Mouse (Mus musculus) liver, embryonic 14.5 days (tissue): ENCODE measurements at regions not wholly inside any gene's neighbourhood (a gene's known extent, or its start where the extent isn't known, plus 50 kb on each side); places are given as distances from the start of the nearest gene placed in this dataset.

ENCODE experiments used
- ATAC-seq: fragments of 200-750 bp; cut with Nextera tagmentation; 2 replicates; pipeline ENCODE4 v1.8.0; 2017; ENCODE audit warnings: moderate number of reproducible peaks, mild to moderate bottlenecking, moderate library complexity; ENCODE audit not compliant: insufficient read depth
- DNase-seq, 3 experiments: peaks; one replicate each; pipeline ENCODE4 v3.0.0-alpha.2; 2012 to 2013; ENCODE audit warnings: low read depth in 3 of 3, low spot score in 3 of 3
- H3K27ac ChIP-seq: fragments of 300-500 bp; sonication (generic); 2 replicates; pipeline ENCODE4 v1.5.1; 2014; ENCODE audit warnings: moderate library complexity, mild to moderate bottlenecking, control low read depth, inconsistent platforms
- H3K27me3 ChIP-seq: fragments of 300-500 bp; sonication (generic); 2 replicates; pipeline ENCODE4 v1.6.1; 2014; ENCODE audit warnings: mild to moderate bottlenecking, low read length, moderate library complexity; ENCODE audit not compliant: control insufficient read depth, insufficient read depth
- H3K36me3 ChIP-seq: fragments of 300-500 bp; sonication (generic); replicated peaks from 2 replicates; pipeline ENCODE4 v1.6.1; 2014; ENCODE audit warnings: low read depth; ENCODE audit not compliant: control insufficient read depth, insufficient read depth
- H3K4me1 ChIP-seq, 2 experiments: fragments of 200-500 bp in 1 of 2; fragments of 300-500 bp in 1 of 2; sonication (generic) in 1 of 2; replicated peaks; 2 replicates each; pipeline ENCODE4 v1.6.1; 2012 to 2014; ENCODE audit warnings: antibody characterized with exemption in 1 of 2, inconsistent platforms in 1 of 2, low read length in 1 of 2; ENCODE audit not compliant: control insufficient read depth in 2 of 2, insufficient read depth in 2 of 2
- H3K4me2 ChIP-seq: fragments of 300-500 bp; sonication (generic); 2 replicates; pipeline ENCODE4 v1.6.1; 2014; ENCODE audit warnings: low read depth, mild to moderate bottlenecking, control low read depth, moderate library complexity
- H3K4me3 ChIP-seq, 2 experiments: fragments of 200-500 bp in 1 of 2; fragments of 300-500 bp in 1 of 2; sonication (generic) in 1 of 2; 2 replicates each; pipeline ENCODE4 v1.5.1; 2012 to 2014; ENCODE audit warnings: low read depth in 2 of 2, low read length in 2 of 2, mild to moderate bottlenecking in 2 of 2, control low read depth in 1 of 2, inconsistent platforms in 1 of 2, moderate library complexity in 1 of 2; ENCODE audit not compliant: insufficient read depth in 1 of 2
- H3K9ac ChIP-seq: fragments of 300-500 bp; sonication (generic); replicated peaks from 2 replicates; pipeline ENCODE4 v1.6.1; 2014; ENCODE audit warnings: mild to moderate bottlenecking, control low read depth, moderate library complexity
- H3K9me3 ChIP-seq: fragments of 300-500 bp; sonication (generic); 2 replicates; pipeline ENCODE4 v1.6.1; 2016; ENCODE audit warnings: low read length, mixed read lengths; ENCODE audit not compliant: control insufficient read depth
- CTCF ChIP-seq: IDR thresholded peaks from 2 replicates; pipeline ENCODE4 v1.5.1; 2016; ENCODE audit warnings: antibody characterized with exemption, low read depth, control low read depth
- EP300 ChIP-seq: IDR thresholded peaks from 2 replicates; pipeline ENCODE4 v1.6.1; 2016; ENCODE audit warnings: antibody characterized with exemption, low read depth
- WGBS: fragments of 180-500 bp; shearing (Covaris S2); extraction: QIAGEN DNeasy Blood & Tissue Kit; methylation state at CpG from one replicate; pipeline ENCODE4 v1.1.7; 2014; ENCODE audit not compliant: insufficient replicate concordance; 5-methylcytosine and 5-hydroxymethylcytosine counted together

GRCm38 (mm10) chr1:137213717-137214116 is 253.5 kb upstream of the Nr5a2 start:
- Histone ChIP-seq H3K4me3 (no peak overlapping the region), H3K4me1 (peaks cover 0 to 4% of the 10 kb centered on the region in 2 experiments; a peak in 2 of 4 replicates), H3K9me3 (no peaks in the 10 kb centered on the region), H3K9ac (no peak overlapping the region), H3K27me3 (no peaks in the 10 kb centered on the region), H3K4me2 (no peak overlapping the region), H3K27ac (no peak overlapping the region), H3K36me3 (no peaks in the 10 kb centered on the region)
- DNase-seq, result no peak
- 71% methylated on average over 5 of the region's 5 CpGs for WGBS
- no peak for TF ChIP-seq EP300
- no peak for ATAC-seq

GRCm38 (mm10) chr1:137212856-137213255 is 252.6 kb upstream of the Nr5a2 start:
- no peak for TF ChIP-seq CTCF
- TF ChIP-seq EP300, result peak; percentile 77
- Histone ChIP-seq H3K9me3 (no peaks in the 10 kb centered on the region), H3K4me2 (no peak overlapping the region), H3K27ac (no peak overlapping the region), H3K4me3 (no peak overlapping the region), H3K27me3 (no peaks in the 10 kb centered on the region), H3K9ac (no peak overlapping the region), H3K4me1 (peaks cover 0 to 4% of the 10 kb centered on the region in 2 experiments; a peak in 2 of 4 replicates), H3K36me3 (no peaks in the 10 kb centered on the region)
- DNase-seq, result peak in 1 of 3 experiments; percentile 37
- 13% methylated on average over 3 of the region's 3 CpGs for WGBS
- ATAC-seq, result peak; percentile 81

GRCm38 (mm10) chr1:137204371-137204770 is 244.1 kb upstream of the Nr5a2 start:
- H3K4me2 ChIP-seq, result no peak overlapping the region
- ATAC-seq, result no peak
- no peak overlapping the region for H3K4me3 ChIP-seq
- no peak for DNase-seq
- TF ChIP-seq EP300, result no peak
- TF ChIP-seq CTCF, result no peak
- H3K27ac ChIP-seq, result no peak overlapping the region
- H3K9ac ChIP-seq, result no peak overlapping the region
- no peaks in the 10 kb centered on the region for H3K9me3 ChIP-seq
- no peaks in the 10 kb centered on the region for H3K27me3 ChIP-seq
- H3K36me3 ChIP-seq, result no peaks in the 10 kb centered on the region
- WGBS, result 41% methylated on average over 7 of the region's 7 CpGs
- H3K4me1 ChIP-seq, result peaks cover 0 to 5% of the 10 kb centered on the region in 2 experiments; a peak in 1 of 4 replicates

DNA sequence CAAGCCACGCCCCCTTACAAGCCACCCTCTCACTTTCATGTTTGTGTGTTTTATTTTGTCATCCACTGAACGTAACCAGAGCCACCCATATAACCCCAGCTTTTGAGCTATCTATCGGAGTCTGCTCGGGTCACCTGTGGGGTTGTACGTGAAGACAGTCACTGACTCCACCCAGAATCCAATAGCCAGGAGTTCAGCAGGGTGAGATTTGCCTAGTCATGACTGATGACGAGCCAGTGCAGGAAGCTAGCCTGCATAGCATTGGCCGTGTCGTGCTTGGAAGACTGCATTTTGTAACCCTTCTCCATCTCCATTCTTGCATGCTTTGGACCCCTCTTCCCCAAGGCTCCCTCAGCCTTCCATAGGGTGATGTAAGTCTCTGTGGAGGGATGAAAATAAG is 243.3 kb upstream of the Nr5a2 start:
- Histone ChIP-seq H3K4me2 (no peak overlapping the region), H3K27me3 (no peaks in the 10 kb centered on the region), H3K4me1 (peaks cover 0 to 5% of the 10 kb centered on the region in 2 experiments; a peak in 1 of 4 replicates), H3K9ac (no peak overlapping the region), H3K27ac (no peak overlapping the region), H3K9me3 (no peaks in the 10 kb centered on the region), H3K36me3 (no peaks in the 10 kb centered on the region), H3K4me3 (no peak overlapping the region)
- TF ChIP-seq CTCF, result no peak
- TF ChIP-seq EP300, result no peak
- WGBS, result 41% methylated on average over 8 of the region's 8 CpGs
- ATAC-seq, result no peak
- no peak for DNase-seq

DNA sequence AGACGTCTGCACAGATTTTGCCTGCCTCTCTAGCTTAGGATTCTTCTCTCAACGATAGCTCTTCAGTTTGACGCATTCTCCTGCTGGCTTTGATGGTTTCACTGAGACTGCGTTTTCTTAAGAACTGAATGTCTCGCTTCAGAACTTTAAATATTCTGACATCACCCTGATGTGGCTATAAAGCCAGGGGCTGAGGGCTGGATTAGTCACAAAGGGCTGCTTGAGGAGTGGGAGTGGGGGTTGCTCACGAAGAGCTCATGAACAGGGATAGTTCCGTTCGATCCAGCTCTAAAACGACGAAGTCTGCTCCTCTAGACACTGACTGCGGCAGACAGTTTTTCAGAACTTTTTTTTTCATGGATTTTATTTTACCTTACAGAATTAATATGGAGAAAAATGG is 240.7 kb upstream of the Nr5a2 start:
- Histone ChIP-seq H3K27me3 (no peaks in the 10 kb centered on the region), H3K27ac (no peak overlapping the region)
- ATAC-seq, result no peak

More for the DNA sequence above, 240.7 kb upstream of the Nr5a2 start:
- WGBS, result 74% methylated on average over 11 of the region's 11 CpGs
- TF ChIP-seq EP300, result no peak
- TF ChIP-seq CTCF, result no peak
- no peak overlapping the region for H3K9ac ChIP-seq
- H3K4me1 ChIP-seq, result peaks cover 0 to 5% of the 10 kb centered on the region in 2 experiments; a peak in 1 of 4 replicates
- no peak for DNase-seq
- no peaks in the 10 kb centered on the region for H3K36me3 ChIP-seq
- no peak overlapping the region for H3K4me2 ChIP-seq
- no peaks in the 10 kb centered on the region for H3K9me3 ChIP-seq
- H3K4me3 ChIP-seq, result no peak overlapping the region
